Mouse (Mus musculus) intestine, embryonic 14.5 days (tissue): Measurements from ENCODE around the gene Ppp1r37. TPM values are rescaled to one million over a fixed set of nuclear protein-coding genes. Genes with fewer than 3 reads are reported as not detected.

Experiments used
- ATAC-seq: fragments of 200-750 bp; cut with Nextera tagmentation; replicated peaks from 2 replicates; pipeline ENCODE4 v1.8.0; 2017; ENCODE audit warnings: low read depth, moderate number of reproducible peaks, moderate TSS enrichment, moderate library complexity; ENCODE audit not compliant: low FRiP score, low TSS enrichment
- DNase-seq: peaks from one replicate; pipeline ENCODE4 v3.0.0-alpha.2; 2018; ENCODE audit warnings: low spot score
- H3K27ac ChIP-seq: fragments of 300-500 bp; sonication (generic); 2 replicates; pipeline ENCODE4 v1.5.1; 2014; ENCODE audit warnings: low read depth, mild to moderate bottlenecking, control low read depth
- H3K27me3 ChIP-seq: fragments of 300-500 bp; sonication (generic); replicated peaks from 2 replicates; pipeline ENCODE4 v1.6.1; 2014; ENCODE audit warnings: low read length, control low read depth; ENCODE audit not compliant: control insufficient read depth, insufficient read depth
- H3K36me3 ChIP-seq: fragments of 300-500 bp; sonication (generic); 2 replicates; pipeline ENCODE4 v1.6.1; 2014; ENCODE audit warnings: low read length, control low read depth; ENCODE audit not compliant: control insufficient read depth, insufficient read depth
- H3K4me1 ChIP-seq: fragments of 300-500 bp; sonication (generic); replicated peaks from 2 replicates; pipeline ENCODE4 v1.6.1; 2014; ENCODE audit warnings: low read length, control low read depth, mixed read lengths; ENCODE audit not compliant: control insufficient read depth, insufficient read depth
- H3K4me2 ChIP-seq: fragments of 300-500 bp; sonication (generic); 2 replicates; pipeline ENCODE4 v1.6.1; 2014; ENCODE audit warnings: low read length
- H3K4me3 ChIP-seq: fragments of 300-500 bp; sonication (generic); 2 replicates; pipeline ENCODE4 v1.5.1; 2014; ENCODE audit warnings: low read depth, low read length, control low read depth, mixed read lengths
- H3K9ac ChIP-seq: fragments of 300-500 bp; sonication (generic); 2 replicates; pipeline ENCODE4 v1.6.1; 2014; ENCODE audit warnings: mild to moderate bottlenecking, low read length
- H3K9me3 ChIP-seq: fragments of 300-500 bp; sonication (generic); 2 replicates; pipeline ENCODE4 v1.6.1; 2016; ENCODE audit warnings: low read length, control low read depth; ENCODE audit not compliant: control insufficient read depth
- WGBS: fragments of 180-500 bp; shearing (Covaris S2); extraction: QIAGEN DNeasy Blood & Tissue Kit; methylation state at CpG from one replicate; pipeline ENCODE4 v1.1.7; 2014; 5-methylcytosine and 5-hydroxymethylcytosine counted together
- polyA plus RNA-seq: library from polyadenylated mRNA; unstranded; fragments of >200 nt; fragmentation: Nextera tagmentation; extraction: Ambion mirVana; gene quantifications from 2 replicates; pipeline ENCODE4 v1.2.1, GENCODE M21; 2014

Gene Ppp1r37
- polyA plus RNA-seq, 1 experiment from 2014 or later: 4.4 TPM

- DNase-seq (no peak), ATAC-seq (no peak)
- H3K4me1 ChIP-seq: no peaks in the 10 kb centered on the region
- WGBS: 88% methylated on average over 10 of the region's 10 CpGs
- peaks cover 86% of the 10 kb centered on the region for H3K36me3 ChIP-seq
- no peak overlapping the region for H3K4me3 ChIP-seq
- no peaks in the 10 kb centered on the region for H3K27me3 ChIP-seq
- H3K27ac ChIP-seq: no peak overlapping the region
- no peak overlapping the region for H3K9ac ChIP-seq
- H3K4me2 ChIP-seq: no peak overlapping the region
- H3K9me3 ChIP-seq: no peaks in the 10 kb centered on the region
Measured at GRCm38 (mm10) chr7:19593061-19593730, 30.3 kb upstream of the Ppp1r37 start.

- Histone ChIP-seq H3K27me3 (no peaks in the 10 kb centered on the region), H3K27ac (no peak overlapping the region), H3K4me1 (no peaks in the 10 kb centered on the region), H3K4me2 (no peak overlapping the region), H3K9me3 (no peaks in the 10 kb centered on the region), H3K36me3 (peaks cover 98% of the 10 kb centered on the region), H3K4me3 (no peak overlapping the region), H3K9ac (no peak overlapping the region)
- DNase-seq: peak; percentile 67
- 54% methylated on average over 3 of the region's 3 CpGs for WGBS
- peak; percentile 29 for ATAC-seq
Measured at GRCm38 (mm10) chr7:19589917-19590316, 27.0 kb upstream of the Ppp1r37 start.

GRCm38 (mm10) chr7:19589207-19589606, 26.3 kb upstream of the Ppp1r37 start:
- WGBS: 53% methylated on average over 3 of the region's 3 CpGs

GRCm38 (mm10) chr7:19586269-19586668, 23.4 kb upstream of the Ppp1r37 start:
- DNase-seq (no peak), ATAC-seq (no peak)
- Histone ChIP-seq H3K4me3 (no peak overlapping the region), H3K36me3 (peaks cover 95% of the 10 kb centered on the region), H3K27me3 (no peaks in the 10 kb centered on the region), H3K9ac (no peak overlapping the region), H3K4me1 (no peaks in the 10 kb centered on the region), H3K9me3 (no peaks in the 10 kb centered on the region), H3K27ac (no peak overlapping the region), H3K4me2 (no peak overlapping the region)
- WGBS: 79% methylated on average over 46 of the region's 46 CpGs

More at GRCm38 (mm10) chr7:19589207-19589606, 26.3 kb upstream of the Ppp1r37 start:
- Histone ChIP-seq H3K36me3 (peaks cover 99% of the 10 kb centered on the region), H3K27me3 (no peaks in the 10 kb centered on the region), H3K9me3 (no peaks in the 10 kb centered on the region), H3K4me1 (no peaks in the 10 kb centered on the region), H3K4me2 (no peak overlapping the region), H3K4me3 (no peak overlapping the region), H3K9ac (no peak overlapping the region), H3K27ac (no peak overlapping the region)
- no peak for ATAC-seq
- DNase-seq: peak; percentile 72

- ATAC-seq (no peak), DNase-seq (no peak)
- Histone ChIP-seq H3K4me1 (peaks cover 13% of the 10 kb centered on the region), H3K9ac (no peak overlapping the region), H3K4me2 (no peak overlapping the region), H3K36me3 (peaks cover 55% of the 10 kb centered on the region), H3K27me3 (peaks cover 35% of the 10 kb centered on the region), H3K27ac (no peak overlapping the region), H3K9me3 (no peaks in the 10 kb centered on the region), H3K4me3 (no peak overlapping the region)
- WGBS: 87% methylated on average over 8 of the region's 8 CpGs
Measured at GRCm38 (mm10) chr7:19580634-19581033, 17.8 kb upstream of the Ppp1r37 start.

GRCm38 (mm10) chr7:19579751-19580150, 16.9 kb upstream of the Ppp1r37 start:
- Histone ChIP-seq H3K9ac (no peak overlapping the region), H3K27me3 (peaks cover 35% of the 10 kb centered on the region), H3K9me3 (no peaks in the 10 kb centered on the region), H3K36me3 (peaks cover 47% of the 10 kb centered on the region), H3K4me3 (no peak overlapping the region), H3K27ac (no peak overlapping the region), H3K4me2 (no peak overlapping the region), H3K4me1 (peaks cover 13% of the 10 kb centered on the region)
- ATAC-seq (no peak), DNase-seq (no peak)
- 88% methylated on average over 10 of the region's 10 CpGs for WGBS

- Histone ChIP-seq H3K27ac (no peak overlapping the region), H3K4me3 (no peak overlapping the region), H3K36me3 (peaks cover 34% of the 10 kb centered on the region), H3K9me3 (no peaks in the 10 kb centered on the region), H3K27me3 (peaks cover 35% of the 10 kb centered on the region), H3K4me1 (peaks cover 13% of the 10 kb centered on the region), H3K4me2 (no peak overlapping the region), H3K9ac (no peak overlapping the region)
- no peak for ATAC-seq
- WGBS: 62% methylated on average over 4 of the region's 4 CpGs
- no peak for DNase-seq
Measured at GRCm38 (mm10) chr7:19578436-19578835, 15.6 kb upstream of the Ppp1r37 start.

GRCm38 (mm10) chr7:19577877-19578414, 15.1 kb upstream of the Ppp1r37 start:
- no peak for DNase-seq
- H3K4me1 ChIP-seq: peaks cover 13% of the 10 kb centered on the region
- H3K27ac ChIP-seq: no peak overlapping the region
- 0 out of 2 replicates have a peak, but pooled peaks have one; percentile 14 for ATAC-seq
- H3K36me3 ChIP-seq: peaks cover 30% of the 10 kb centered on the region
- H3K27me3 ChIP-seq: peaks cover 35% of the 10 kb centered on the region
- no peaks in the 10 kb centered on the region for H3K9me3 ChIP-seq
- peak overlapping the region; percentile 39 for H3K4me3 ChIP-seq
- WGBS: 16% methylated on average over 10 of the region's 10 CpGs
- peak overlapping the region; percentile 38; the same call in 1 of the 2 replicates for H3K9ac ChIP-seq
- H3K4me2 ChIP-seq: peak overlapping the region; percentile 85
